Mouse (Mus musculus) right cerebral cortex, postnatal 10 days (tissue): ENCODE measurements around the gene BC030500.

ENCODE experiments used
- DNase-seq, 2 experiments: peaks; one replicate each; pipeline ENCODE4 v3.0.0; 2021; ENCODE audit warnings: low spot score in 2 of 2

BC030500 gene

GRCm38 (mm10) chr8:58911677-58912076 is at the start of gene BC030500:
Gene BC030500 (plus strand): TSS chr8:58911755.
- DNase-seq = peak; percentile 20 to 25

- DNase-seq = no peak
Measured at GRCm38 (mm10) chr8:58886405-58886804, 25.1 kb upstream of the BC030500 start.

DNA sequence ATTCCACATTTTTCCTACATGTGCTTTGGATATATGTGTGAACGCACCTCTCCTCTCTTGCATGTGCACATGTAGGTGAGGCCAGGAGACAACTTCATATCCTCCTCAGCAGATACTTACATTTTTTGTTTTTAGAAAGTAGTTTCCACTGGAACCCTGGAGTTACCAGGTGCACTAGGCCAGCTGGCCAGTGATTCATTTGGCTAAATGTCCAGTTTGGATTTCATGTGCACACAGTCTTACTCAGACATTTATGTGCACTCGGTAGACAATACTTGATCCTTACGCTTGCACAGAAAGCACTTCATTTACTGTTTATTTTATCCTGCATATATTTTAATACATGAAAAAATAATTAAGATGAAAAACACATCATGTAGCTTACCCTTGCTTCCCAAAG is 21.0 kb upstream of the BC030500 start:
- no peak for DNase-seq

DNA sequence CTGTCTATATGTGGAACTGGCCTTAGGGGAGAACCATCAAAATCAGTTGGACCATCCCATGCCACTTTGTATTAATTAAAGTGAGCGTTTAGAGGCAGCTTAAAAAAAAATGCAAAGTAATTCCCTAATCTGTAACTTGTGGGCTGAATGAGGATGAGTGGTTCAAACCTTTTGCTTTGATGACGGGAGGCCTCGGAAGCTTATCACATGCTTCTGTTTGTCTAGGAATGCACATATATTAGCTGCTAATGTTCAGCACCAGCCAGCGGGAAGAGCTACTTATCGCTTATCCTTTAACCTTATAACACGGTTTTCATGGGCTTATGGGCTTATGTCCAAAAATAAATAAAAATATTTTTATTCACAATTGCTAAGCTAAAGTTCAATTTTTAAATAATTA is 15.6 kb upstream of the BC030500 start:
- DNase-seq = no peak

DNA sequence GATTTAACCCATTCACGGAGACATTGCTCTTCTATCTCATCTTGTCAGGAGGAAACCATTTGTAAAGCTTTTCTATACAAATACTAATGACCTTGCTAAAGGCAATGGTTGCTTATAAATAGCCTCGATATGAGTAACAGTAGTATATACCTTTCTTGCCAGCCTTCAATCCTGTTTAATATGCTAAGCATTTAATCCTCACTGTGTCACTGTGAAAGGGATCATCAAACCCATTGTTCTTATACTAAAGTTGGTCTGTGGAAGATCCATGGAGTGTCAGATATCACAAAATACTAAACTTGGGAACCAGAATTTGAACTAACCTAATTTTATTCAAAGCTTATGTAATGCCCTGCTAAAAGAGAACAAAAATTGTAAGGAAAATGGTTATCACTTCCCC is 7.1 kb upstream of the BC030500 start:
- no peak for DNase-seq

DNA sequence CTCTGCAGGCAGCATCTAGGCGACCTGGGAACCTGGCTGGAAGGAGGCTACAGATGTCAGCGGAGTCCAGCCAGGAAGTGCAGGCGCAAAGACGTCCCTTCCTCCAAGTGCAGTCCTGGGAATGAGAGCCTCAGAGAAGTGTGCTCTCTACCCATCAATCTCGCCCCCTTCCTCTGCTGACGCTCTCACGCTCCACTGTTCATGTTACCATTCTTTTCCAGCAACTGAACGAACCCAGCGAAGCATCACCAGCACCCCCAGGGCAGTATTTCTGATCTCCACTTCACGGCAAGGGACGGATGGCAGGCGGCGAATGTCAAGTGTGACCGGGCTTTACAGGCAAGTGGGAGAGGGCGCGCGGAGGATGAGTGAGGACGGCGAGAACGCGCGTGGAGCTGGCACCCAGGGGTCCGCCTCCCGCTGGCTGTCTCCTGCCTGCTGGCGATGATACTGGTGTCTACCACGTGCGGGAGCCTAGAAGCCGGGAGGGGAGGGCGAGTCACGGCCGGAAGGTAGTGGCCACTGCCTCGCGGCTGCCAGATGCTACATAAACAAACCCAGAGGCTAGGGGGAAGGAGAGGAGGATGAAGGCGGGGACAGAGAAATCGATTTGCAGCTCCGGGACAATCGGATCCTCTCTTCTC is 763 bp downstream of the BC030500 start, which contains the start of gene Galntl6:
Gene Galntl6, minus strand, starts transcription at position 445 of the 644 bp plus-strand sequence.
- peak; percentile 73 to 77 for DNase-seq

- peak in 1 of 2 experiments; percentile 57 for DNase-seq
Measured at GRCm38 (mm10) chr8:58912840-58913639, 1.5 kb downstream of the BC030500 start.

DNA sequence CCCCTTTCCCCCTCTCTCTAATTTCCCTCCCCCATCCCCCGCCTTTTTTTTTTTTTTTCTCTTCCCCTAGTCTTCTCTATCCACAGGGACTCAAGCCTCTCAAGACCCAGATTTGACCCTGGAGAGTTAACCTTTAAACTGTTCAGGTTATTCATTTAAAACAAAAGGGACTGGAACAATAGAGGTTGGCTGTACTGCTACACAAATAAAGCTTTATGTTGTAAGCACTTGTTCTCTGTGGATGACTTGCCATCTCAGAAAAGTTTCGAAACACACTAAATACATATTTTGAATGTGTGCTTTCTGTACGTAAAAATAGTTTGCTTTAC is 2.0 kb downstream of the BC030500 start:
- DNase-seq = no peak

- DNase-seq = no peak
Measured at GRCm38 (mm10) chr8:58915142-58915541, 3.6 kb downstream of the BC030500 start.

GRCm38 (mm10) chr8:58931066-58931465 is 19.5 kb downstream of the BC030500 start:
- no peak for DNase-seq

- DNase-seq = no peak
Measured at GRCm38 (mm10) chr8:58943773-58944172, 32.2 kb downstream of the BC030500 start.

GRCm38 (mm10) chr8:58957195-58957739 is 45.7 kb downstream of the BC030500 start:
- no peak for DNase-seq
